Mouse (Mus musculus) myocyte (in vitro differentiated cells): ENCODE measurements around the gene Ptk6.

Experiments
- CEBPB ChIP-seq: IDR thresholded peaks from 2 replicates; pipeline ENCODE4 v1.6.1; 2011; ENCODE audit warnings: mild to moderate bottlenecking, moderate library complexity; ENCODE audit not compliant: poor library complexity, insufficient read depth, severe bottlenecking
- MYOD1 ChIP-seq, 3 experiments: IDR thresholded peaks; one replicate each; pipeline ENCODE4 v1.6.1; 2011; ENCODE audit warnings: control low read depth in 2 of 3, low read depth in 2 of 3, mild to moderate bottlenecking in 2 of 3, moderate library complexity in 1 of 3; ENCODE audit not compliant: insufficient read length in 2 of 3, control insufficient read depth in 1 of 3
- POLR2AphosphoS2 ChIP-seq: IDR thresholded peaks from one replicate; pipeline ENCODE4 v1.6.1; 2011; ENCODE audit warnings: low read depth, control low read depth; ENCODE audit not compliant: insufficient read length

- no peak for TF ChIP-seq MYOD1 (IDR thresholded peaks at IDR 0.05; ENCODE audit: control insufficient read depth in 1 of 3, insufficient read length in 2 of 3, low read depth in 2 of 3)
- TF ChIP-seq CEBPB, result no peak
- TF ChIP-seq POLR2AphosphoS2, result no peak
Measured at GRCm38 (mm10) chr2:181174646-181175045, 27.9 kb downstream of the Ptk6 start.
